In the genomic region with DNA sequence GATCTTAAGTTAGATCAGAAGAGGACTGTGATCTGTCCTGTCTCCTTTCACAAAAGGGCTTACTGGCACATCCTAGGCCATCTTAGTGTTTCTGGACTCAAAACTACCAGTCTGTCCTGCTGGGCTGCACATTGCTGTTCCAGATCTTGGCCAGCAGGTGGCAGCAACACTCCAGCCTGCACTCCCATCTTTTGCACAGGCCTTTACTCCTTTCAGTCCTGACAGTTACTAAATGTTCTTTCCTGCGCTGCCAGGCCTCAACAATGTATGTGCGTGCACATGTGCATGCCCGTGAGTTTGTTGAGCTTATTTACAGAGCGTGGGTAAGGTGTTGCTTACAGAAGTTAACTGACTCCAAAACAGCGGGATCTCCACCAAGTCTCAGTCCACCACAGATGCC, we compare ENCODE assay signal across 8 mouse cellular contexts. TPM values are rescaled to one million over a fixed set of nuclear protein-coding genes. Genes with fewer than 3 reads are reported as not detected.
DNase-seq lines count a peak whose midpoint lies in the region; ATAC-seq and TF ChIP-seq lines count a peak whose summit lies in the region.

No protein-coding gene starts in this region.

- peak; percentile 65 for DNase-seq in kidney, adult 11 months
- DNase-seq in cerebellum, postnatal 14 days, result peak; percentile 85 to 88
- peak; percentile 63 to 75 for DNase-seq in frontal cortex, postnatal 25 days (ENCODE audit: low spot score in 2 of 2)
- peak; percentile 79 for DNase-seq in induced T-regulatory cell, adult 2 months (ENCODE audit: low read depth)
- DNase-seq in left cerebral cortex, postnatal 10 days (ENCODE audit: extremely low spot score in 1 of 2, low spot score in 2 of 2), result peak; percentile 72 to 79
- peak; percentile 81 for DNase-seq in mesoderm, embryonic 11.5 days (ENCODE audit: low read depth, low spot score)
- peak; percentile 29 to 65 for DNase-seq in spleen, adult 2 months (ENCODE audit: low read depth in 1 of 2, low spot score in 2 of 2)

- intact Hi-C loops in left cerebral cortex, postnatal 10 days (cut with DNase I), result loop anchor here (1.0 to 10.0 kb wide), 3 partner anchors 108 to 934 kb away; a partner anchor contains a TSS

- TF ChIP-seq POLR2A in spleen, adult 2 months (IDR thresholded peaks at IDR 0.05; ENCODE audit: low read depth, low read length), result no peak

- H3K36me3 ChIP-seq in kidney, embryonic 15.5 days, result peaks cover 8% of the 10 kb centered on the region; the same call in 1 of the 2 replicates
- H3K36me3 ChIP-seq in spleen, adult 2 months (ENCODE audit: control insufficient read depth, insufficient read depth, low read length), result no peaks in the 10 kb centered on the region

- H3K4me2 ChIP-seq in kidney, embryonic 15.5 days, result no peak overlapping the region

- H3K4me1 ChIP-seq in kidney, embryonic 15.5 days, result peaks cover 9% of the 10 kb centered on the region; the same call in 1 of the 2 replicates
- no peaks in the 10 kb centered on the region for H3K4me1 ChIP-seq in spleen, adult 2 months (ENCODE audit: control insufficient read depth, insufficient read depth, insufficient read length)

- no peak overlapping the region for H3K4me3 ChIP-seq in kidney, embryonic 15.5 days (replicated peaks)
- H3K4me3 ChIP-seq in spleen, adult 2 months (ENCODE audit: extremely low read depth, insufficient read depth, insufficient read length), result no peak overlapping the region

- WGBS in kidney, embryonic 15.5 days, result 38% methylated on average over 5 of the region's 5 CpGs
- 32% methylated on average over 5 of the region's 5 CpGs for WGBS in spleen, adult 2 months

- no peaks in the 10 kb centered on the region for H3K27me3 ChIP-seq in kidney, embryonic 15.5 days
- no peaks in the 10 kb centered on the region for H3K27me3 ChIP-seq in spleen, adult 2 months (ENCODE audit: control insufficient read depth, insufficient read depth, low read length)

- no peak overlapping the region for H3K9ac ChIP-seq in kidney, embryonic 15.5 days

- TF ChIP-seq CTCF in spleen, adult 2 months (IDR thresholded peaks at IDR 0.05; ENCODE audit: extremely low read depth, insufficient read depth, insufficient read length, insufficient replicate concordance), result peak; percentile 97

- no peak overlapping the region for H3K27ac ChIP-seq in kidney, embryonic 15.5 days
- H3K27ac ChIP-seq in spleen, adult 2 months (ENCODE audit: insufficient read depth, low read length), result no peak overlapping the region

- H3K9me3 ChIP-seq in kidney, embryonic 15.5 days (replicated peaks), result no peaks in the 10 kb centered on the region

- no peak; the same call in 1 of the 2 replicates for ATAC-seq in kidney, embryonic 15.5 days (replicated peaks; ENCODE audit: low FRiP score)

RNA-seq across cellular contexts. Expression of a gene that starts 6.1 kb away (rescaled TPM):
- polyA plus RNA-seq in kidney, embryonic 15.5 days (2015; fragmentation: Nextera tagmentation; extraction: Ambion mirVana), result 0.74 and 1.2 TPM in 2 replicates
- total RNA-seq in left cerebral cortex, postnatal 10 days (2021), result not detected
- polyA plus RNA-seq in spleen, adult 2 months (2012; rRNA removed), result not detected in 2 replicates

RNA-seq across cellular contexts. Expression of a gene that starts 19.5 kb away (rescaled TPM):
- 21.3 and 22.0 TPM in 2 replicates for polyA plus RNA-seq in kidney, embryonic 15.5 days (2015; fragmentation: Nextera tagmentation; extraction: Ambion mirVana)
- 10 to 100 TPM; 11.8 to 12.1 TPM for total RNA-seq in left cerebral cortex, postnatal 10 days (2021)
- polyA plus RNA-seq in spleen, adult 2 months (2012; rRNA removed), result 6.9 and 7.4 TPM in 2 replicates

RNA-seq across cellular contexts. Expression of a gene that starts 19.8 kb away (rescaled TPM):
- polyA plus RNA-seq in kidney, embryonic 15.5 days (2015; fragmentation: Nextera tagmentation; extraction: Ambion mirVana), result 44.4 and 45.3 TPM in 2 replicates
- total RNA-seq in left cerebral cortex, postnatal 10 days (2021), result 10 to 100 TPM; 24.2 to 25.0 TPM
- 20.1 and 28.4 TPM in 2 replicates for polyA plus RNA-seq in spleen, adult 2 months (2012; rRNA removed)

RNA-seq across cellular contexts. Expression of a gene that starts 47.9 kb away (rescaled TPM):
- polyA plus RNA-seq in kidney, embryonic 15.5 days (2015; fragmentation: Nextera tagmentation; extraction: Ambion mirVana), result 63.7 and 66.7 TPM in 2 replicates
- total RNA-seq in left cerebral cortex, postnatal 10 days (2021), result 10 to 100 TPM; 28.1 to 33.8 TPM
- polyA plus RNA-seq in spleen, adult 2 months (2012; rRNA removed), result 20.2 and 20.9 TPM in 2 replicates

RNA-seq across cellular contexts. Expression of a gene that starts 53.9 kb away (rescaled TPM):
- polyA plus RNA-seq in kidney, embryonic 15.5 days (2015; fragmentation: Nextera tagmentation; extraction: Ambion mirVana), result 22.0 and 22.2 TPM in 2 replicates
- total RNA-seq in left cerebral cortex, postnatal 10 days (2021), result 10 to 100 TPM; 19.9 to 21.8 TPM
- polyA plus RNA-seq in spleen, adult 2 months (2012; rRNA removed), result 11.6 and 13.6 TPM in 2 replicates
